Mouse (Mus musculus): ENCODE measurements at regions not wholly inside any gene's neighbourhood (a gene's known extent, or its start where the extent isn't known, plus 50 kb on each side); places are given as distances from the start of the nearest gene placed in this dataset.
A peak's percentile ranks its signal among the peaks of the same experiment; 100 is the strongest.

GRCm38 (mm10) chr11:44193806-44194205, 206.1 kb upstream of the Il12b start:
- Histone ChIP-seq H3K36me3 (ENCODE audit: control insufficient read depth, insufficient read depth, low read length) (no peaks in the 10 kb centered on the region), H3K4me1 (ENCODE audit: control insufficient read depth, insufficient read depth, low read length) (no peaks in the 10 kb centered on the region), H3K4me3 (ENCODE audit: control insufficient read depth, low read depth, low read length) (no peak overlapping the region), H3K27ac (ENCODE audit: control insufficient read depth, insufficient read depth, low read depth, low read length) (no peak overlapping the region), H3K27me3 (ENCODE audit: control insufficient read depth, insufficient read depth, low read length) (no peaks in the 10 kb centered on the region)
- TF ChIP-seq CTCF (IDR thresholded peaks at IDR 0.05; ENCODE audit: control insufficient read depth, insufficient read depth, insufficient replicate concordance, low read depth, low read length) (no peak), POLR2A (IDR thresholded peaks at IDR 0.05; ENCODE audit: control insufficient read depth, low read depth, low read length) (no peak)

DNA sequence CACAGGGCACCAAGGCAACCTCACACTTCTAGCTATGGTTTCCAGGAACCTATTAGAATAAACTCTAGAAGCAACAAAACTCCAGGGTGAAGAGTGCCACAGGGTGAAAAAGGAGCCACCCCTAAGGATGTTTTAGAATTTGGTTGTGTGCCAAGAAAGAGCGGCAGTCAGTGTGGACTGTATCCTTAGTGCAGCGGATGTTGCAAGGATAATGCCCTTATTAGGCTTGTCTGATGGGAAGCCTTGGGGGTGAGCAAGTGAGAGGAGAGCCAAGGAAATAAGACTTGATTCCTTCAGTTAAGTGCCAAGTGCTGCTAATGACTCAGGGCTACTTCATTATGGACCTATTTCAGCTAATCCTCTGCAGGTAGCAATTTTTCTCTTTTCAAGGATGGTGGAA, 197.1 kb upstream of the Il12b start:
- Histone ChIP-seq H3K27ac (ENCODE audit: control insufficient read depth, insufficient read depth, low read depth, low read length) (no peak overlapping the region), H3K4me1 (ENCODE audit: control insufficient read depth, insufficient read depth, low read length) (no peaks in the 10 kb centered on the region), H3K36me3 (ENCODE audit: control insufficient read depth, insufficient read depth, low read length) (no peaks in the 10 kb centered on the region), H3K4me3 (ENCODE audit: control insufficient read depth, low read depth, low read length) (no peak overlapping the region), H3K27me3 (ENCODE audit: control insufficient read depth, insufficient read depth, low read length) (no peaks in the 10 kb centered on the region)
- no peak for TF ChIP-seq POLR2A (IDR thresholded peaks at IDR 0.05; ENCODE audit: control insufficient read depth, low read depth, low read length)
- no peak for TF ChIP-seq CTCF (IDR thresholded peaks at IDR 0.05; ENCODE audit: control insufficient read depth, insufficient read depth, insufficient replicate concordance, low read depth, low read length)

DNA sequence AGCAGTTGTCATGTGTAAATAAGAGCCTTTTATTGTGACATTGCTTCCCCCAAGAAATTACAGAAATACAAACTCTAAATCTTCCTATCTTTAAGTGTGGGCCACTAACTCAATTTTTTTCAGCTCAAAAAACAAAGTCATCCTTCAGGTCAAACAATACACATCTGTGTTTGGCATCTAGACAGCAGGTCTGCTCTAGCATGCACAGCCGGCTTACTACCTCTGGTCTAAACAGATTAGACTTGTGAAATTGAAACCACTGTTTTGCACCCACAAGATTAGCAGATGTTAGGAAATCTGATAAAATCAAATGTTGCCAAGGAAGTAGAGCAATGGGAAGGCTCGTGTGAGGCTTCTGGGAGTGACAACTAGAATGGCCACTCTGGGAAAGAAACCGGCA, 195.5 kb upstream of the Il12b start:
- Histone ChIP-seq H3K4me1 (ENCODE audit: control insufficient read depth, insufficient read depth, low read length) (no peaks in the 10 kb centered on the region), H3K27ac (ENCODE audit: control insufficient read depth, insufficient read depth, low read depth, low read length) (no peak overlapping the region)

DNA sequence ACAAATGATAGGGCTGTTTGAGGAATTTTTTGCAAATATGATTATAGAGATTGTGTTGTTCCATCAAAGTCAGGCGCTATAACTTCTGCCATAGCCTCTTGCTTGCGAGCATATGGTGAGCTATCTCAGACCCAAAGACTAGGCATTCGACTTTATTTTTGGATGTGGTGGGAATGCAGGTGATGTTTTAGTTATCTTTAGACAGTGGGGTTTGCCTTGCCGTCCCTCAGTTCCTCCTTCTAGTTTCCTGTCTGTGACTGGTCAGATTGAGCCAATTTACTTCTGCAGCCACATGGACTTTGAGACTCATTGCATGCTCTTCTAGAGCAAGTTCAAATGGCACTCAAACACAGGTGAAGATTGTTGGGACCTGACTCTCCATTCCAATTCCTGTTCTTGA, 193.0 kb upstream of the Il12b start:
- Histone ChIP-seq H3K4me3 (ENCODE audit: control insufficient read depth, low read depth, low read length) (no peak overlapping the region), H3K27ac (ENCODE audit: control insufficient read depth, insufficient read depth, low read depth, low read length) (no peak overlapping the region), H3K36me3 (ENCODE audit: control insufficient read depth, insufficient read depth, low read length) (no peaks in the 10 kb centered on the region), H3K27me3 (ENCODE audit: control insufficient read depth, insufficient read depth, low read length) (no peaks in the 10 kb centered on the region), H3K4me1 (ENCODE audit: control insufficient read depth, insufficient read depth, low read length) (no peaks in the 10 kb centered on the region)
- TF ChIP-seq POLR2A (IDR thresholded peaks at IDR 0.05; ENCODE audit: control insufficient read depth, low read depth, low read length) (no peak), CTCF (IDR thresholded peaks at IDR 0.05; ENCODE audit: control insufficient read depth, insufficient read depth, insufficient replicate concordance, low read depth, low read length) (no peak)

More for the DNA sequence above, 195.5 kb upstream of the Il12b start:
- TF ChIP-seq CTCF (IDR thresholded peaks at IDR 0.05; ENCODE audit: control insufficient read depth, insufficient read depth, insufficient replicate concordance, low read depth, low read length): no peak
- no peak for TF ChIP-seq POLR2A (IDR thresholded peaks at IDR 0.05; ENCODE audit: control insufficient read depth, low read depth, low read length)
- Histone ChIP-seq H3K36me3 (ENCODE audit: control insufficient read depth, insufficient read depth, low read length) (no peaks in the 10 kb centered on the region), H3K27me3 (ENCODE audit: control insufficient read depth, insufficient read depth, low read length) (no peaks in the 10 kb centered on the region), H3K4me3 (ENCODE audit: control insufficient read depth, low read depth, low read length) (no peak overlapping the region)

DNA sequence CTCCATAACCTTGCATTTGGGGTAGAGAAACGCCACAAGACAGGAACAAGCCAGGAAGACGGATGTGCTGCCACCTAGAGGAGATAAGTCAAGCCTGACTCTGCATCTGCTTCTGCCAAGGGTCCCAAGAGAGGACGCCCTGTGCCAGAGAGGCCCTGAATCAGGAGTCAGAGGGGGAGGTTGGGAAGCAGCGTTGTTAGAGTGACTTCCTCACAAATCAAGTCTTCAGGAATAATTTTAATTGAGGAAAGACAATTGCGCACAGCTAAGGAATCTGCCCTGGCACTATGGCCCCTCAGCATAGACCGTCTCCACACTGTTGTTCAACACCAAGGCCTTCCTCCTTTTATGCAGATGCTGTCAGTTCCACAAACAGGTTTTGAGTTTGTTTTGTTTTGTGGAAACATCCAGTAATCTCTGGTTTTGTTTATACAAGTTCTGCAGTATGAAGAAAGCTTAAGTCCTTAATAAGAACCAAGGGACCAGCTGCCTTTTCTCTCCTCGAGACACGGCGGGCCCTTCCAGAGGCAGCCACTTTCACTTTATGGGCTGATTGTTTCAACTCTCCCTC, 187.9 kb upstream of the Il12b start:
- TF ChIP-seq CTCF (IDR thresholded peaks at IDR 0.05; ENCODE audit: control insufficient read depth, insufficient read depth, insufficient replicate concordance, low read depth, low read length) (peak; percentile 54), POLR2A (IDR thresholded peaks at IDR 0.05; ENCODE audit: control insufficient read depth, low read depth, low read length) (no peak)
- no peak overlapping the region for H3K27ac ChIP-seq (ENCODE audit: control insufficient read depth, insufficient read depth, low read depth, low read length)
- H3K36me3 ChIP-seq (ENCODE audit: control insufficient read depth, insufficient read depth, low read length): no peaks in the 10 kb centered on the region
- no peaks in the 10 kb centered on the region for H3K27me3 ChIP-seq (ENCODE audit: control insufficient read depth, insufficient read depth, low read length)
- no peak overlapping the region for H3K4me3 ChIP-seq (ENCODE audit: control insufficient read depth, low read depth, low read length)
- H3K4me1 ChIP-seq (ENCODE audit: control insufficient read depth, insufficient read depth, low read length): no peaks in the 10 kb centered on the region

DNA sequence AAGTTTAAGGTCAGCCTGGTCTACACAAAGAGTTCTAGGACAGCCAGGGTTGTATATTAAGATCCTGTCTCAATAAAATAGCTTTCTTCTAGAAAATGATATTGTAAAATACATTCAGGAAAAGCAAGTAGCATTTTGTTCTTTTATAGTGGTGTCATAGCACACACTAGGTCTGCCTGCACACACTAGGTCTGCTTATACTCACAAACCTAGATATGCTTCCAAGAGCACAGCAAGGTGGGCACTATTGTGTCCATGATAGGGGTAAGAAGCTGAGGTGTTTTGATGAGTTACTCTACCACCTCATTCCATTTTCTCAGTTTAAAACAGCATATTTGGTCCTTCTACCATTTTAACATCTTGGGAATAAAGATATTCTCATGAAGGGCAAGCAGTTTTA, 185.8 kb upstream of the Il12b start:
- H3K36me3 ChIP-seq (ENCODE audit: control insufficient read depth, insufficient read depth, low read length): no peaks in the 10 kb centered on the region
- no peaks in the 10 kb centered on the region for H3K4me1 ChIP-seq (ENCODE audit: control insufficient read depth, insufficient read depth, low read length)
- no peak overlapping the region for H3K27ac ChIP-seq (ENCODE audit: control insufficient read depth, insufficient read depth, low read depth, low read length)
- no peak overlapping the region for H3K4me3 ChIP-seq (ENCODE audit: control insufficient read depth, low read depth, low read length)
- no peaks in the 10 kb centered on the region for H3K27me3 ChIP-seq (ENCODE audit: control insufficient read depth, insufficient read depth, low read length)
- TF ChIP-seq CTCF (IDR thresholded peaks at IDR 0.05; ENCODE audit: control insufficient read depth, insufficient read depth, insufficient replicate concordance, low read depth, low read length): no peak
- no peak for TF ChIP-seq POLR2A (IDR thresholded peaks at IDR 0.05; ENCODE audit: control insufficient read depth, low read depth, low read length)

DNA sequence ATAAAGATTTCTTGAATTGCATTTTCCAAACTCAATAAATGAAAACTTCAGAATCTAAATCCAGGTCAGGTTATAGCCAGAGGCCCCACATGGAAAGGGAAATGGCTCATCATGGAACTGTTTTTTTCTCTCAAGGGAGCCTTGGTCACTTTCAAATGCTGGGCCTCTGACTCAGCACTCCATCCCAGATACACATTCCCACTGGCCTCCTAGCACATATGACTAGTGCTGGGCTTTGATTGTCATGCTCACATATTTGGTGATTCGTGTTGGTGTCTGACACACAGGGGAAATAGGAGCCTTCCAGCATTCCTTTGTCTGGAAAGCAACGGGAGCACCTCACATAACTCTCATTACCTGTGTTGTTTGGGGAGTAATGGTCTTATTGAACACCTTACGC, 183.5 kb upstream of the Il12b start:
- Histone ChIP-seq H3K36me3 (ENCODE audit: control insufficient read depth, insufficient read depth, low read length) (no peaks in the 10 kb centered on the region), H3K4me1 (ENCODE audit: control insufficient read depth, insufficient read depth, low read length) (no peaks in the 10 kb centered on the region), H3K27me3 (ENCODE audit: control insufficient read depth, insufficient read depth, low read length) (no peaks in the 10 kb centered on the region), H3K4me3 (ENCODE audit: control insufficient read depth, low read depth, low read length) (no peak overlapping the region), H3K27ac (ENCODE audit: control insufficient read depth, insufficient read depth, low read depth, low read length) (no peak overlapping the region)
- TF ChIP-seq CTCF (IDR thresholded peaks at IDR 0.05; ENCODE audit: control insufficient read depth, insufficient read depth, insufficient replicate concordance, low read depth, low read length) (no peak), POLR2A (IDR thresholded peaks at IDR 0.05; ENCODE audit: control insufficient read depth, low read depth, low read length) (no peak)

DNA sequence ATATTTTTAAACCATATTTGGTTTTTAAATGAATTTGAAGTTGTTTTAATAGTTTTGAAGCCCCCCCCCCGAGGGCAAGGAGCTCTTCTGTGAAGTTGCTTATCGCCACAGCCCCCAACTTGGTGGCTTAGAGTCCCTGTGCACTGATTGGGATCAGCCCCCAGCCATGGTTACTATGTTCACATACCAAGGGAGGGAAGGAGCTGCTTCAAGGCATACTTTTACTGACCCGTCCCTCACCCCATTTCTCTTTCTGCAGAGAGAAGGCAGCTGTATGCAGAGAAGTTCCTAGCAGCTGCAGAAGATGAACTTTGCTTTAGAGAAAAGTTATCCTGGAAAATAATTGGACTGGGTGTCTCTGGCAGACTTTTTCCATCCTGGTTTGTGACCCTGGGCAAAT, 179.9 kb upstream of the Il12b start:
- Histone ChIP-seq H3K4me3 (ENCODE audit: control insufficient read depth, low read depth, low read length) (no peak overlapping the region), H3K4me1 (ENCODE audit: control insufficient read depth, insufficient read depth, low read length) (no peaks in the 10 kb centered on the region), H3K36me3 (ENCODE audit: control insufficient read depth, insufficient read depth, low read length) (no peaks in the 10 kb centered on the region), H3K27ac (ENCODE audit: control insufficient read depth, insufficient read depth, low read depth, low read length) (no peak overlapping the region), H3K27me3 (ENCODE audit: control insufficient read depth, insufficient read depth, low read length) (no peaks in the 10 kb centered on the region)
- TF ChIP-seq POLR2A (IDR thresholded peaks at IDR 0.05; ENCODE audit: control insufficient read depth, low read depth, low read length): no peak
- TF ChIP-seq CTCF (IDR thresholded peaks at IDR 0.05; ENCODE audit: control insufficient read depth, insufficient read depth, insufficient replicate concordance, low read depth, low read length): no peak
